Mouse (Mus musculus) layer of hippocampus, postnatal 14 days (tissue): Measurements from ENCODE around the gene Isyna1. TPM values are rescaled to one million over a fixed set of nuclear protein-coding genes. Genes with fewer than 3 reads are reported as not detected.
A peak's percentile ranks its signal among the peaks of the same experiment; 100 is the strongest.

Experiments used
- DNase-seq, 2 experiments: peaks; one replicate each; pipeline ENCODE4 v3.0.0; 2021 to 2022; ENCODE audit warnings: low spot score in 2 of 2, mixed read lengths in 1 of 2
- total RNA-seq, 2 experiments: library from RNA; stranded (reverse); gene quantifications; 2 replicates each; pipeline ENCODE4 v1.2.3; 2021

Isyna1 gene
- total RNA-seq, 2 experiments from 2014 or later, result 38.8 to 46.1 TPM

DNA sequence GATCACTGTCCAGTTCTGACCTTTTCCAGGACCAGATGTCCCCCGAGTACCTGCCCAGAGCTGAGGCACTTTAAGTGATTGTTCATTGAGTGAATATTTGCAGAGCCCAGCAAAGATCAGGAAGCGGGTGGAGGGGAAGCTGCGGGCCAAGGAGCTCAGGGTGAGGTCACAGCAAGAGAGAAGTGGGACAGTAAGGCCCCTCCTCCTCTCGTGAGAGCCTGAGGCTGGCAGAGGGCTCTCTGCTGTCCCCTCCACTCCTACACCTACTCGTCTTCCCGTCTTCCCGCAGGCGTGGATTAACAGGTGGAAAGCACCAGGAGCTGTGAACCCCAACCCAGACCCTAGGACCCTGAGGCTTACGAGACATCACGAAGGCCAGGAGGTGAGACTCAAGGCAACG is 22.5 kb downstream of the Isyna1 start:
- DNase-seq, result no peak

DNA sequence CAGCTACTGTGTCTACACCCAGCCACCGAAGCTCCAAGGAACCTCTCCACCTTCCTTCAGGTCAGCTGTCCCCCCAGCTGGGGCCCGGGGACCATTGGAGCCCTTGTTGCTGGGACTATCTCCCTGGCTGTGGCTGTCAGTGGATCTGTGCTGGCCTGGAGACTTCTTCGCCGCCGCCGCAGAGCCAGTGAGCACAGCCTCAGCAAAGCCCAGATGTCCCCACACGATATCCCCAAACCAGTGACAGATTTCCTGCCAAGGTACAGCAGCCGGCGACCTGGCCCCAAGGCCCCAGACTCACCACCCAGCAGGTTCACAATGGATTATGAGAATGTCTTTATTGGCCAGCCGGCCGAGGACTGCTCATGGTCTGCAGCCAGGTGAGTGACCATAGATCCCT is 23.8 kb downstream of the Isyna1 start:
- no peak for DNase-seq

DNA sequence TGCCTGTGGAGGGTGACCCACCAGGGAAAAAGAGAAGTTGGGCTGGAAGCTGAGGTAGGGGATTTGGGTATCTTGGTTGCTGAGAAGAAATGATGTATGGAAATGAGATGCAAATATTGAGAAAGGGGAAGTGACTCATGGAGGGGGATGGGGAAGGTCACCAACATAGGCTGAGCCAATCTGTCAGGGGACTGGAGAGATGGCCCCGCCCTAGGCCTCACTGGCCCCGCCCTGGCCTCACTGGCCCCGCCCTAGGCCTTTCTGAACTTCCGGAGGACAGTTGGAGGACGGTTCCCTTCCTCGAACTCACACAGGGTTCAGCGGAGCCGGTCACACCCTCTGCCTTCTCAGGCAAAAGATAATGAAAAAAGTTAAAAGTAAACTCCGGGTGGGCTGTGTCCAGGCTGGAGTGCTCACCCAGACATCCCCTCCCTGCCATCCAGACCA is 24.7 kb downstream of the Isyna1 start:
- DNase-seq, result no peak

DNA sequence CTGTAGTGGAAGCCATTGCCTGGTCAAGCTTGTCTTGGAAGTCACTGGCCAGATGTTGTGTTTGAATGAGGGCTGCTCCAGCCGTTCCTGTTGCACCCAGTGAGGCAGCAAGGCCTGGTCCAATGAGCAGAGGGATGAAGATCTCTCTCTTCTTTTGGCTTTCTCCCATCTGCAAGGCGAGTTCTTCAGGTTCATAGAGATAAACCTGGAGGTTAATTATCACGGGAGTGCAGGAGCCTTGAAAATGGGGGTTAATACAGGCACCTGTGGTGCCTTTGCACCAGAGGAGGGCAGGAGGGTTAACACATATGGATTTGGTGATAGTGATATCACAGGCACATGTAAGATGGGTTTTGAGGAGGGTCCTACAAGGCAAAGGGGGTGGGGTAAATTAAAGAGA is 28.0 kb downstream of the Isyna1 start:
- no peak for DNase-seq

DNA sequence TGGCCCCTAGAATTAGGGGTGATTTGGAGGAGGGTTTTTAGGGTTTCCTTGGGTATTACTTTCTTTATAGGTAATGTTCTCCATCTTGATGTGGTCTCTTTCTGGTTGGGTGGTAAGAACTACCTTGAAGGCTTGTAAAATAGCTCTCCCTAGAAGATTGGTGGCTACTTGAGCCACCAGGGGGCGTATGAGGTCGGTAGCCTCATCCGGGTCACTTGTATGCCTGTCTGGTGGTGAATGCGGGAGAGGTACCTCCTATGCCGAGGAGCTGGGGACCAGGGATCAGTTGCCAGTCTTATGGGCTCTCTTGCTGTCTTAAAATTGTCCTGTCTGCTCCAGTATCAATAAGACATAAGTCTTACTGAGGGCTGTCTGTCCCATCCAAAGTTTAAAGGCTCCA is 30.9 kb downstream of the Isyna1 start:
- no peak for DNase-seq

DNA sequence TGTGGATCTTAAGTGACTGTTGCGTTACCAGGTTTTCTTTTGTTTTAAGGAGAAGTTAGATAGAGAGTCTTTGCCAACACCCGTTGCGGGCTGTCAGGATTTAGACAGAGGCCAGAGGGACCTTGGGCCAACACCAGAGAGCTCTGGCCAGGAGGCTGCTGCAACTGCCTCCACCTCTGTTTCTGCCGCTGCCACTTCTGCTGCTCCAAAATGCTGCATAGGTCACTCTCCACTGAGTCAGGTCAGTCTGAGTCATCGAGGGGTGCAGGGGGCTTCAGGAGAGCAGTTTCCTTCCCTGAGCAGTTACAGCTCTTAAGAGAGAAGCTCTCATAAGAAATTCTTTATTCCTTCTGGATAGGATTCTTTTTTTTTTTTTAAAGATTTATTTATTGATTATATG is 32.9 kb downstream of the Isyna1 start:
- DNase-seq, result no peak

DNA sequence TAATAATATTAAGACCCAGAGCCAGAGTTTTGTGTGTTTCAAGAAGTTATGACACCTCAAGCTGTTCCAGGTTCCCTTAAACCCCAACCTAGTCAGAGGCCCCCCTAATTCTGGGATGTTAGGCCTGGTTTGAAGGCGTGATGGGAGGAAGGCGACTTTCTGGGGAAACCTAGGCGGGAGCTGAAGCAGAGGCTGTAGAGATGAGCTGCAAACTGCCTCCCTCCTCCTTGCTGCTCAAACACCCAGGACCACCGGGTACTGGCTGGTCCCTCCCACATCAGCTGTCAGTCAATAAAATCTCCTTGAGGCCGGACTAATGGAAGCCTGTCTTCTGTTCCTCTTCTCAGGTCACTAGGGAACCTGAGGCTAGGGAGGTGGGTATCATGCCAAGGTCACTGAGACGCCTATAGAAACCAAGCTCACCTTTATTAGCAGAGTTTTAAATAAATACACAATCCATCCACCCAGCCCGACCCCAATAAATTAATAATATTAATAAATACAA is 34.9 kb downstream of the Isyna1 start:
- DNase-seq, result no peak

DNA sequence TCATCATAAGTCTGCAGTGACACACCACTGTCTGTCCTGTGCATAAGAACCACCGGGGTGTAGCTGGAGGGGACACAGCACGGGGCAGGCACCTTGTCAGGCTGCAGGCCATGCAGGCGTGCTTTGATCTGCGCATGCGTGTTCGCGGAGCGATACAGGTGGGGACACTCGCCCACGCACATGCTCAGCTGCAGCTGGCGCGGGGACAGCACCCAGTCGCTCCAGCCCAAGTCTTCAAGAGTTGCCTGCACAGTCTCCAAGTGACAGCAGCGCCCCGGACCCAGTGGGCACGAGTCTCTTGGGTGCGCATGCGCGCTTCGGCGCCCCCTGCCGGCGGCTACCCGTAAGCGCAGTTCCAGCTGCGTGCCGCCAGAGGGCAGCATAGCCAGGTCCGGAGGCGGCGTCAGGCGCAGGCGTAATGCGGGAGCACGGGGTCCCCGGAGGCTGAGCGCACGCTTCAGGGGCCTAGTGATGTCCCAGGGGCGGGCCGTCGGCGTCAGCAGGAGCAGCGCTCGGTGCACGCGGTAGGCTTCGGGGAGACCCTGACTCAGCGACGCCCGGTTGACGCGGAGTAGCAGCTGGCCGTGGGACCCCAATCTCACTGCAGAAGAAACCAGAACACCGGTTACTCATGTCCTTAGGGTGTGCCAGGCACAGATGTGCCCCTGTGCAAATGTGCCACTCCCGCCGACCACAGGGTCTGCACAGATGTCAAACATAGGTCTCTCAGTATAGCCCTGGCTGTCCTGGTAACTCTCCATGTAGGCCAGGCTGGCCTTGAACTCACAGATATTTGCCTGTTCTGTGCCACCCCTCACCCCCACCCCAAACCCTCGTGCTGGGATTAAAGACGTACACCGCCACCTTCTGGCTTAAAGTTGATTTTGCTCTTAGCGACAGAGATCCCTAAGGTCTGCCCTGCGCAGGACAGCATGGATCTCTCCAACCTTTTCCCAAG is 35.7 kb downstream of the Isyna1 start:
- peak; percentile 84 to 94 for DNase-seq

DNA sequence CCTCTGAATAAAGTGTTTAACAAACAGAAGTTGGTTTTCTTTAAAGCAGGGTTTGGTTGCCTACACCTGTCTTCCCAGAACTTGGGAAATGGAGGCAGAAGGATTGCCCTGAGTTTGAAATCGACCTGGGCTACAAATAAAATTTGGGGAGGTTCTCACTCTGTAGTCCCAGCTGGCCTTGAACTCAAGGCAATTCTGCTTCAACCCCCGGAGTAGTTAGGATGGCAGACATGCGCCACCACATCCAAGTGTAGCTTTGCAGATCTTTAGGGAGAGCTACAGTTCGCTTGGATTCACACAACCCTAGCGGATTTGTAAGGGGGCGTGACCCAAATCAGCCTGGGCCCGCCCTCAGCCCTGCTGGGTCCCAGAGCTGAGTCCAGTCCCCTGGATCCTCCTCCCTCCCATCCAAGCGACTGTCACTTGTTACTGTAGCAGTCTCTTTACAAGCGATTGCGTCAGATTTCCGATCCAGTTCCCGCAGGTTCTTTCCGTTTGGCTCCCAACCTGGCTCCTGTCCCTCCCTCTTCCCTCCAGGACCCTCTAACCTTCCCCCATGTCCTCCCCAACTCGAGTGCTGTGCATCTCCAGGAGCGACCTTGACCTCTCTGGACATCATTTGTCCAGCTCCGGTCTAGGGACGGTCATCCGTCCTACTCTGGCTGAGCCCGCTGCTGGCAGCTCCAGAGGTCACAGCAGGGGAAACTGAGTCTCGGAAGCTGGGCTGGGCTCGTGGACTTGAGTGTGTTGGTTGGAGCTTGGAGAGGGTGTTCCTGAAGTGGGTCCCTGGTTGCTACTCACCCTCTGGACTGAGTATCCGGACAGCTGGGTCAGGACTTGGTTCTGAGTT is 36.6 kb downstream of the Isyna1 start:
- DNase-seq, result no peak

DNA sequence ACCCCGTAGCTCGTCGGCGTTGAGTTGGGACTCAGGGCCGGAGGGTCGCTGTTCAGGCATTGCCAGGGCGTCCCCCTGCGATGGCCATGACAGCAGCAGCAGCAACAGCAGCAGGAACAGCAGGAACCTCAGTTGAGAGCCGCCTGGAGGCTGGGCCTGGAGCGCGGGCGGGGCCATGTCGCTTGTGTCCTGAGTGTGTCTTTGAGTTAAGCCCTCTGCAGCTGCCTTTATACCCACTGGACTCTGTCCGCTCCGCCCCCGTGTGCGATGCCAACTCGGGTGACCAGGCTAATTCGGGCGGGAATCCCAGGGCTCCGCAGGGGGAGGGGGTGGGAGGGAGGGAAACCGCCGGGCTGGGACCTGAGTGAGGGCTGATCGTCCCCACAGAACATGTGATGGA is 37.3 kb downstream of the Isyna1 start:
- no peak for DNase-seq

DNA sequence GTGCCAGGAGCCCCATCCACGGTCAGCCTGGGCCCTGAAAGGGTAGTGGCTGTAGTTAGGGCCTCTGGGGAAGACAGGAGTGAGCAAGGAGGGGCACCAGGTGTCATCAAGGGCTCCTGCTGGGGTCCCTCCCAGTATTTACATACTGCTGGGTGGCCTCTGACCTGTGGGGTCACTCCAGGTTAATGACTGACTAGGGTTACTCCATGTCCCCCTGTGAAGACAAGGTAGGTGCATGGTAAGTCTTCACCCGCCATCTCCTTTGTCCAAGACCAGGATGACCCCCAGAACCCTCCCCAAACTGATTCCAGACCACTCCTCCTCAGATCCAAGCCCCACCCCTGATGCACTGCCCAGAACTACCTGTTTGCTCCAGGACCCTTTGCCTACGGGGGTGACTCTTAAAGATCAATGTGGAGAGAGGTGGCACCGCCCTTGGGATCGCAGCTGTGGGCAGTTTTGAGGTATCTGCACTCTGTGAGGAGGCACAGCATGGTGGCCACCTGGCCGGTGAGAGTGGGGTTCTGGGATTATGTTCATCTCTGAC is 38.2 kb downstream of the Isyna1 start, which contains the start of gene Gdf15:
Gdf15 (minus strand) TSS at position 111 of the 547 bp plus-strand sequence.
- DNase-seq, result no peak

DNA sequence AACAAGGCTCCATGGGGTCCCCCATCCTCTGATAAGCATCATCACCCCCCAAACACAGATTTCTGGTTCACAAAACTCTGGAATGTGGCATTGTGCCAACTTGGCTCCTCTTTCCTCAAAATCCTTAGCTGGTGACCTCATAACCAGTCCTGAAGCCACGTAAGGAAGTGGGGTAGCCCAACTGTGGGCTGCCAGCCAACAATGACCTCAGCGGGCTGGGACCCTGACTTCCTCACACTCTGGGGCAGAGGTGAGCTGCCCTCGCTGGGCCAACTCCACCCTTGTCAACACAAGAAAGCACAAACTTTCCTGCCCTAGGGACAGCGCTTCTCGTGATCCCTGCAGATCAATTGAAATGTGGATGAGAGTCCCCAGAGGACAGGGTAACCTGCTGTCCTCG is 39.9 kb downstream of the Isyna1 start:
- DNase-seq, result no peak

DNA sequence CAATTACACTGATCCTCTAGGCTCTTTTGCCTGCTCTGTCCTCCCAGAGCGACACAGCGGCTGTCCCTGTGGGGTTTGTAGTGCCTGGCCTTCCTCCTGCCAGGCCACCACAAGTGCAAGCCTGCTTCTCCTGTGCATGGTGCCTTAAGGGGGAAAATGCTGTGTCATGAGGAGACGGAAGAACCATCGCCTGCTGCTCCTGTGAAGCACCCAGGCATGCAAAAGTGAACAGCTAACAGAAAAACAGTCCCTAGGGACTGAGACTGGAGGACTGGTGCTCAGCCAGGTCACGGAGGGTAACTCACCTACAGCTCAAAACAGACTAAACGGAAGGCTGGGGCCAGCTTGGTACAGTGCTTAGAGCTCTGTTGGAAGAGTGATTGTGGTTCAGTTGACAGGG is 41.4 kb downstream of the Isyna1 start:
- DNase-seq, result no peak

DNA sequence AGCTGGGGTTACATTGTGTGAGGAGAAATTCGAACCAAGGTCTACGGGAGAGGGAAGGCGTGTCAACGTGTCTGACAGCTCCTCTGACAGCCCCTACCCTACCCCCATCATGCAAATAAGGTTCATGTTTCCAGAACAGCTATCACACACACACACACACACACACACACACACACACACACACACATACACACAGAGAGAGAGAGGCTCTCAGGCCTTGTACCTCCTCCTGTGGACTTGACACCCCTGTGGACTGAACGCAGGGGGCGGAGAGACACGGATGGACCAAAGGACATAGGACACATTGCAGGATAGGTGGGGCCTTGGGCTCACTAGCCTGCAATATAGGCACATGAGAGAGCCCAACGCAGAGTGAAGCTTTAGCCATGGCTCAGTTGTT is 42.7 kb downstream of the Isyna1 start:
- DNase-seq, result no peak

DNA sequence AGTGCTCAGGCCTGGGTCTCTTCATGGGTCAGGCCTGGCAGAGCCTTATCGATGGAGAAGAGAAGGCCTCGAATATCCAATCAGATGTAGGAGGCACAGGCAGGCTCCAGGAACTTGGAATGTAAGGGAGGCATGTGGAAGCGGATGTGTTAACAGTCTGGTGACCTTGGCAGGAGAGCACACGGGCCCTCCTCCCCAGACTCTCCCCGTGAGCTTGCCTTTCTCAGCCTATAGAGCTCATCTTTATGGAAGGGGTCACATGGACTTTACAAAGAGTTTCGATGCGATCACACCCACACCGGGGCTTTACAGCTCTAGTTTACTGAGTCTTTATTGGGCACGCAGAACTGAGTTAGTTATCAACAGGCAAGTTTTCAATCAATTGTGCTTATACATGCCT is 44.6 kb downstream of the Isyna1 start:
- DNase-seq, result no peak

DNA sequence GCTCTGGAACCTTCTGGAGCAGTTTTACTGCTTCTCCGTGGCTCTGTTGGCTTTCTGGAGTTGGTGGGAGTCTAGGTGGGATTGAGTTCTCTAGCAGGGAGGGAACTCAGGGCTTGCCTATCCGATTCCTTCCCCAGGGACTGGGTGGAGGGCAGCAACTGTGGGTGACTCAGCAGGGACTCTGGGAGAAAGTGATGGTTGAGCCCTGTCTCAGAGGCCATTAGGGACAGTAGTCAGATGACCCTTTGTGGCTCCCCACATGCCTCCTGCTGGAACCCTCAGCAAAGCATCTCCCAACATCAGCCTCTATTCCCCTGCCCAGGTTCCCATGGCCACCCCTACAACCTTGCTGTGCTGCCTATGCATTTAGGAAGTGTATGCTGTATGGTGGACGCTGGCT is 48.8 kb downstream of the Isyna1 start:
- no peak for DNase-seq

DNA sequence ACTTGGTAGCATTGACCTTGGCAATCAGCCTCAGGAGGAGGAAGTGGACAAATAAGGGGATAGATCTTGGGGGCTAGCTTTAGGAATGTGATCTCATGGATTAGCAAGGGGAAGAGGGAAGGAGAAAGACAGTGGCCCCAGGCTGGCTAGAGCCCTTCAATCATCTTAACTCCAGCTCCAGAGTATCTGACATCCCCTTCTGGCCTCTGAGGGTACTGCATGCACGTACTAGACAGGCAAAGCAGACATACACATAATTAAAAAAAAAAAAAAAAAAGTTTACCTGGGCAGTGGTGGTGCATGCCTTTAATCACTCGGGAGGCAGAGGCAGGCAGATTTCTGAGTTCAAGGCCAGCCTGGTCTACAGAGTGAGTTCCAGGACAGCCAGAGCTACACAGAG is 49.9 kb downstream of the Isyna1 start:
- no peak for DNase-seq

DNA sequence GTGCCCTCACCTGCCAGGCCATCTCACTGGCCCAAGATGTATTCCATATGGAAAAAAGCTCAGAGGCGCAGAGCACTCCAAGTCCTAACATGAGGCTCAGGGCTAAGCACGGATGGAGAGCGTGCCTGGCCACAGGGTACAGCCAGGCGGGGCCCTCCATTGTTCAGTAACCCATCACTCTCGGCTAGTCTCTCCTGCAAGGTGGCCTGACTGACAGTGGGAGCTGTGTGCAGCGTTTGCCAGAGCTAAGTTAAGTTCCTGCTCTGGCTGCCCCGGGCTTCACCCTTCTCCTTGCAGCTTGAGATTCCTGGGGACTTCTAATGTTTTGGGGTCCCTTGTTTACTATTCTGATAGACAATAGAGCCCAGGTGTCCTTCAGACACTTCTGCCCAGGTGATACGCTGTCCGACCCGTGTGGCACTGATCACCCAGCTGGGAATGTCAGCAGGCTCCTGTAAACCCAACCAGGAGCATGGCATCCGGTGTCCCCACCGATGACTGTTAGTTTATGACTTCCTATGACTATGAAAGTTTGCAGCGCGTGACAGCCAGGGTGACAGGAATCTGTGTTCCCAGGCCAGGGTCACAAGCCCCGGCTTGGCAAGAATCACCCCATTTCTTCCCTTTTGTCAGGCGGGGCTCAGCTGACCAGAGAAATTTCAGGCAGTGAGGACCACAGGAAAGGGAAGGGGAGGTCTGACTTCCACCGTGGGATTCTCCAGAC is 51.5 kb downstream of the Isyna1 start:
- no peak for DNase-seq

DNA sequence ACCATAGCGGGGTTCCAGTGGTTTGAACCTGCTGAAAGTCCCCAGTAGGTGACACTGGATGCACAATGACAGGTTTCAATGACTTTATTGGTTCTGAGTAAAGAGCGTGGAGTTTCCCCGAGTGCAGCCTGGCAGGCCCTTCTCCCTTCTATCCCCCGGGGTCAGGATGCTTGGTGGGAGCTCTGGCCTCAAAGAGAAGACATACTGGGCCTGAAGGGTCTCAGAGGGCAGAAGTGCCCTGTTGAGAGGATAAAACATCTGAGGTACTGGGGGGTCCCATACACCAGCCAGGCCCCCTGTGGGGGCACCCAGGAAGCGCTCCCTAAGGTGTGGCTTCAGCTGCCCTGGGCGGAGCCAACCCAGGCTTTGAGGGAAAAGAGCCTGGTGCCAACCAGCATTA is 52.2 kb downstream of the Isyna1 start:
- DNase-seq, result no peak

DNA sequence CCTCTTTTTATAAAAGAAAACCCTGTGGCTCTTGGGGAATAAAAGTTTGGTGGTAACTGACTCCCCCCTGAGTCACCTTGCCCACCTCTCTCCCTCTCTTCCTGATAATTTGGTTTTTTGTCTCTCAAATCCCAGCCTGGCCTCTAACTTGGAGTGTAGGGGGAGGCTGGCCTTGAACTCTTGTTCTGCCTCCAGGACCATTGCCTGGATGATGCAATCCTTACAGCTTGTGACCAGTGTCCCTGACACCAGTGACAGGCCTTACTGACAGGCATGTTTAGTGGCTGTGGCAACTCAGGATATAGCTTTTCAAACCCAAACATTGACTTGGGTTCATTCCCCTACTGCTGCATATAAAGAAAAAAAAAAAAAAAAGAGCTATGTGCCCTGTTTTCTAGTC is 52.6 kb downstream of the Isyna1 start:
- DNase-seq, result no peak
